Mouse (Mus musculus) myocyte (in vitro differentiated cells): ENCODE measurements around the gene Ptprt. TPM values are rescaled to one million over a fixed set of nuclear protein-coding genes. Genes with fewer than 3 reads are reported as not detected.
"Not testable (repeated sequence)": the region's sequence is repeated elsewhere in the genome, so short reads cannot be mapped to it uniquely, and the experiment has no call there.

Source experiments
- H3K27me3 ChIP-seq: one replicate; pipeline ENCODE4 v1.6.1; 2011; ENCODE audit not compliant: control insufficient read depth, insufficient read depth, insufficient read length
- H3K36me3 ChIP-seq: one replicate; pipeline ENCODE4 v1.6.1; 2011; ENCODE audit not compliant: control insufficient read depth, insufficient read depth
- H3K4me2 ChIP-seq: one replicate; pipeline ENCODE4 v1.6.1; 2011; ENCODE audit warnings: low read depth, control low read depth
- H3K4me3 ChIP-seq: one replicate; pipeline ENCODE4 v1.5.1; 2011; ENCODE audit warnings: mild to moderate bottlenecking, control low read depth, moderate library complexity
- H3K79me2 ChIP-seq: one replicate; pipeline ENCODE4 v1.6.1; 2011; ENCODE audit not compliant: control insufficient read depth, insufficient read depth
- H3ac ChIP-seq: one replicate; pipeline ENCODE4 v1.6.1; 2011; ENCODE audit not compliant: control insufficient read depth, insufficient read length
- CEBPB ChIP-seq: IDR thresholded peaks from 2 replicates; pipeline ENCODE4 v1.6.1; 2011; ENCODE audit warnings: mild to moderate bottlenecking, moderate library complexity; ENCODE audit not compliant: poor library complexity, insufficient read depth, severe bottlenecking
- E2F4 ChIP-seq: IDR thresholded peaks from one replicate; pipeline ENCODE4 v1.6.1; 2011; ENCODE audit warnings: mild to moderate bottlenecking, control low read depth, moderate library complexity; ENCODE audit not compliant: insufficient read depth
- MAX ChIP-seq: IDR thresholded peaks from one replicate; pipeline ENCODE4 v1.6.1; 2011; ENCODE audit warnings: low read depth, mild to moderate bottlenecking, control low read depth
- MYOD1 ChIP-seq, 3 experiments: IDR thresholded peaks; one replicate each; pipeline ENCODE4 v1.6.1; 2011; ENCODE audit warnings: control low read depth in 2 of 3, low read depth in 2 of 3, mild to moderate bottlenecking in 2 of 3, moderate library complexity in 1 of 3; ENCODE audit not compliant: insufficient read length in 2 of 3, control insufficient read depth in 1 of 3
- MYOG ChIP-seq, 3 experiments: IDR thresholded peaks; one replicate each; pipeline ENCODE4 v1.6.1; 2011; ENCODE audit warnings: control low read depth in 2 of 3, low read depth in 2 of 3, mild to moderate bottlenecking in 2 of 3; ENCODE audit not compliant: insufficient read length in 2 of 3, control insufficient read depth in 1 of 3, insufficient read depth in 1 of 3
- POLR2A ChIP-seq: IDR thresholded peaks from one replicate; pipeline ENCODE4 v1.6.1; 2011; ENCODE audit warnings: low read depth, mild to moderate bottlenecking, control low read depth, moderate library complexity; ENCODE audit not compliant: insufficient read length
- POLR2AphosphoS2 ChIP-seq: IDR thresholded peaks from one replicate; pipeline ENCODE4 v1.6.1; 2011; ENCODE audit warnings: low read depth, control low read depth; ENCODE audit not compliant: insufficient read length
- REST ChIP-seq: IDR thresholded peaks from one replicate; pipeline ENCODE4 v1.6.1; 2011; ENCODE audit warnings: mild to moderate bottlenecking, control low read depth, moderate library complexity; ENCODE audit not compliant: insufficient read depth, insufficient read length
- SRF ChIP-seq: IDR thresholded peaks from one replicate; pipeline ENCODE4 v1.6.1; 2011; ENCODE audit warnings: low read depth; ENCODE audit not compliant: control insufficient read depth, insufficient read length
- TCF12 ChIP-seq: IDR thresholded peaks from one replicate; pipeline ENCODE4 v1.6.1; 2011; ENCODE audit warnings: mild to moderate bottlenecking, control low read depth; ENCODE audit not compliant: poor library complexity, insufficient read depth, severe bottlenecking
- TCF3 ChIP-seq: IDR thresholded peaks from one replicate; pipeline ENCODE4 v1.6.1; 2011; ENCODE audit warnings: low read depth, control low read depth; ENCODE audit not compliant: insufficient read length
- USF1 ChIP-seq: IDR thresholded peaks from one replicate; pipeline ENCODE4 v1.6.1; 2011; ENCODE audit warnings: low read depth, mild to moderate bottlenecking, control low read depth, moderate library complexity
- polyA plus RNA-seq: library from polyadenylated mRNA; unstranded; fragments of >200 nt; fragmentation: generic; extraction: Trizol; gene quantifications from one replicate; pipeline ENCODE4 v1.2.1, GENCODE M21; 2012; ENCODE audit warnings: missing spikeins

The Ptprt gene
- polyA plus RNA-seq, 1 experiment, result 0.08 TPM

DNA sequence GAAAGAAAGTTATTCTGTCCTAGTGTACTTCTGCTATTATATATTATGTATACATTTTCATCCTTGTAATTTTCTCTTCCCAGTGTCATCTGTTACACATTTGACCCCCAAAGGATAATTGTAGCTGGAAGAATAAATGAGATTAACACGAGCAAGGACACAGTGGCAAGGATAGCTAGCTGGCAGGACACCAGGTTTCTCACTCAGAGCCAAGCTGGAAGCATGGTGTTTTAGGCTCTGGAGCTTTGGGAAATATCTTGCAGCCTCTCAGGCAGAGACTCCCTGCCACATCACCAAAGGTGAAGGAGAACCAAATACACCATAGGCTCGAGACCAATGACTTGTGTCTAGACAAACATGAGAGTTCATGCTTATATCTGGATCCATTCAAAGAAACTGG lies 1141.3 kb downstream of the Ptprt start:
- TF ChIP-seq MYOG (IDR thresholded peaks at IDR 0.05; ENCODE audit: control insufficient read depth in 1 of 3, insufficient read depth in 1 of 3, insufficient read length in 2 of 3, low read depth in 2 of 3), result no peak
- no peak for TF ChIP-seq MAX
- TF ChIP-seq USF1, result no peak
- TF ChIP-seq TCF3, result no peak
- Histone ChIP-seq H3K4me2 (no peak overlapping the region), H3K36me3 (no peaks in the 10 kb centered on the region), H3K27me3 (no peaks in the 10 kb centered on the region), H3K79me2 (no peaks in the 10 kb centered on the region), H3ac (no peak overlapping the region), H3K4me3 (no peak overlapping the region)

DNA sequence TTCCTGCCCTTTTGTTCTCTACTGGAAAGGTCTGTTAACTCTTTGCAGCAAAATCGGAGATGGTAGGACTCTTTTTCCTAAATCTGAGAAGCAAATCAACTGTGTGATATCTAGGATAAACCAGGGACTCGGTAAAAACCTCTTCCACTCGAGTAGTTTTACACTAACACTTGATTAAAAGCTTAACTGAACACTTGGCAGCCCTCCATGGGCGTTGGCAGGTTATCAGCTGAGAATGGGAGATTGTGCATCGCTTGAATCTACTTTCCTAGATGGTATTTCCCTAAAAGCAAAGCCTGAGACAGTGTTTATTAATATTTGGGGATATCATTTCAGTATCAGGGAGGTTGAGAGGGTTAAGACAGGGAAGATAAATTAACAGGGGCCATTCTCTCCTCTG lies 1144.0 kb downstream of the Ptprt start:
- Histone ChIP-seq H3K4me2 (no peak overlapping the region), H3K27me3 (no peaks in the 10 kb centered on the region), H3K4me3 (no peak overlapping the region), H3K36me3 (no peaks in the 10 kb centered on the region), H3K79me2 (no peaks in the 10 kb centered on the region), H3ac (no peak overlapping the region)
- TF ChIP-seq POLR2AphosphoS2 (no peak), SRF (no peak), E2F4 (no peak), POLR2A (no peak), MAX (no peak), TCF3 (no peak), MYOG (IDR thresholded peaks at IDR 0.05; ENCODE audit: control insufficient read depth in 1 of 3, insufficient read depth in 1 of 3, insufficient read length in 2 of 3, low read depth in 2 of 3) (no peak), MYOD1 (IDR thresholded peaks at IDR 0.05; ENCODE audit: control insufficient read depth in 1 of 3, insufficient read length in 2 of 3, low read depth in 2 of 3) (no peak), USF1 (no peak), TCF12 (no peak), CEBPB (no peak), REST (no peak)

DNA sequence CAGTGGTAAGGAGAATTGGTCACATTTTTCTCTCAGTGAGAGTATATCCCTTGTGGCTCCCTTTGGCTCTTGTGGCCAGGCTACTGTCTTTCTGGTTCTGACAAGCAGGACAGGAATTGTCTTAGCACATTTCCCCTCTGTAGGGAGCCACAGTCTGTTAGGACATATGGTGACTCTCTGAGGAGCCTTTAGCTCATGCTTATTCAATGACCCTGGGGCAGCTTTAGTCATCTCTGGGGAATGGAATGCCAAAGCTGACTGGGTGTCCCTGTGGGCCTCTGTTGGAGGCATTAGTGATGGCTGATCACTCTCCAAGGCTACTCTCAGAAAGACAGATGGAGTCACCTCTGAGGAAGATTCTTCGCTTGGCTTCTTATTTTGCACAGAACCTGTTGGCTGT lies 1147.7 kb downstream of the Ptprt start:
- H3K79me2 ChIP-seq, result no peaks in the 10 kb centered on the region
- H3K4me2 ChIP-seq, result no peak overlapping the region
- no peaks in the 10 kb centered on the region for H3K27me3 ChIP-seq
- H3K4me3 ChIP-seq, result no peak overlapping the region
- no peaks in the 10 kb centered on the region for H3K36me3 ChIP-seq
- no peak overlapping the region for H3ac ChIP-seq
- TF ChIP-seq MYOG (IDR thresholded peaks at IDR 0.05; ENCODE audit: control insufficient read depth in 1 of 3, insufficient read depth in 1 of 3, insufficient read length in 2 of 3, low read depth in 2 of 3) (no peak), E2F4 (no peak), USF1 (no peak), POLR2A (no peak), TCF3 (no peak), TCF12 (no peak), MAX (no peak), POLR2AphosphoS2 (no peak), SRF (no peak), REST (no peak), MYOD1 (IDR thresholded peaks at IDR 0.05; ENCODE audit: control insufficient read depth in 1 of 3, insufficient read length in 2 of 3, low read depth in 2 of 3) (no peak), CEBPB (no peak)

DNA sequence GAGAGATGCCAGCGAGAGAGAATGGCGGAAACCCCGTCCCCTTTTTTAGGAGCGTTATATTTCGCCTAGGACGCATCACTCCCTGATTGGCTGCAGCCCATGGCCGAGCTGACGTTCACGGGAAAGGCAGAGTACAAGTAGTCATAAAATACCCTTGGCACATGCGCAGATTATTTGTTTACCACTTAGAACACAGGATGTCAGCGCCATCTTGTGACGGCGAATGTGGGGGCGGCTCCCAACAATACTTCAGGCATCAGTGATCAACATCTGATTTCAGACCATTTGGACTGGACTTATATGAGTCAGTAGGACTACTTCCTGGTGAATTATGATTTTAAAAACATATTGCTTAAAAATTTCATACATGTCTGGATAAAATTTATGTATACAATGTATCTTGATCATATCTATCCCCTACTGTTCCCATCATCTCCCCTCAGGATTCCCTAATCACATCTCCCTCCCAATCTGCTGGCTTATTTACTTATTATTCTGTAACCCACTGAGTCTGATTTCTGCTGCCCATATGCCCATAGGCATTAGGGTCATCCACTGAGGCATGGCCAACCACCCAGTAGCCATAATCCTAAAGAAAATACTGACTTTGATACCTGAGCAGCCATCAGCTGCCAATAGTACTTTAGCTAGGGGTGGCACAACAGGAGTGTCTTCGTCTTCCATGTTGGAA lies 1148.9 kb downstream of the Ptprt start:
- not testable (repeated sequence) for H3K27me3 ChIP-seq, H3K4me2 ChIP-seq, H3K36me3 ChIP-seq, H3K79me2 ChIP-seq, H3K4me3 ChIP-seq, H3ac ChIP-seq

DNA sequence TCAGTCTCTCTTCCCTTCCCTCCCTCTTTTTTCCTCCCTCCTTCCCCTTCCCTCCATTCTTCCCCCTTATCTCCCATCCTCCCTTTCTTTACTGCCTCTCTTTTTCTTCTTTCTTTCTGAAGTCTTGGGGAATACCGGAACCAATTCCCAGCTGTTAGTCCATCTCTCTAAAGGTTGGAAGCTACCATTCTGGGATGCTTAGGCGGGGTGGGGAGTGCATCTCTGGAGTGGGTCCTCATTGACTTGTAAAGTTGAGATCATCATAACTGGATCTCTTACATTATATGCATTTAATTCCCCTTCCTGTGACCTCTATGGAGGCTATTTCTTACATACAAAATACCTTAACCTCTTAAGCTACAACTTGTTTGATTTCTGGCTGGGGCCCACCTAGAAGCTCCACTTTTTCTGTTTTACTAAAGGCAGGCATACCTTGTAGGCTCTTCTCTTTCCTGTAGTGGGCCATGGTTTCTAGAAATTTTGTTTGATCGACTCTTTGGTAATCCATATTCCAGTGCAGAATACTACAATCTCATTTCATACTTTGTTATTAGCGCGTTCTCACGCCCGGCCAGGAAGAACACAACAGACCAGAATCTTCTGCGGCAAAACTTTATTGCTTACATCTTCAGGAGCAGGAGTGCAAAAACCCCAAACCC lies 1149.7 kb downstream of the Ptprt start:
- no peak overlapping the region for H3K4me3 ChIP-seq

More for the DNA sequence above, 1149.7 kb downstream of the Ptprt start:
- Histone ChIP-seq H3K36me3 (no peaks in the 10 kb centered on the region), H3K27me3 (no peaks in the 10 kb centered on the region), H3K79me2 (no peaks in the 10 kb centered on the region), H3K4me2 (no peak overlapping the region), H3ac (no peak overlapping the region)
- TF ChIP-seq POLR2A, result no peak
- TF ChIP-seq USF1, result no peak
- no peak for TF ChIP-seq E2F4
- no peak for TF ChIP-seq MAX
- no peak for TF ChIP-seq MYOD1 (IDR thresholded peaks at IDR 0.05; ENCODE audit: control insufficient read depth in 1 of 3, insufficient read length in 2 of 3, low read depth in 2 of 3)
- no peak for TF ChIP-seq SRF
- TF ChIP-seq TCF3, result no peak
- TF ChIP-seq MYOG (IDR thresholded peaks at IDR 0.05; ENCODE audit: control insufficient read depth in 1 of 3, insufficient read depth in 1 of 3, insufficient read length in 2 of 3, low read depth in 2 of 3), result no peak
- no peak for TF ChIP-seq REST
- TF ChIP-seq TCF12, result no peak
- TF ChIP-seq POLR2AphosphoS2, result no peak
- TF ChIP-seq CEBPB, result no peak
